Mouse (Mus musculus) heart, postnatal 0 days (tissue): ENCODE data around the gene Iah1. TPM values are rescaled to one million over a fixed set of nuclear protein-coding genes. Genes with fewer than 3 reads are reported as not detected.

Source experiments
- ATAC-seq: fragments of 200-750 bp; cut with Nextera tagmentation; 2 replicates; pipeline ENCODE4 v1.8.0; 2017; ENCODE audit warnings: low read depth, moderate number of reproducible peaks, moderate library complexity; ENCODE audit not compliant: insufficient read depth
- DNase-seq: peaks from one replicate; pipeline ENCODE4 v3.0.0-alpha.2; 2016; ENCODE audit warnings: low spot score
- H3K27ac ChIP-seq: fragments of 300-500 bp; sonication (generic); 2 replicates; pipeline ENCODE4 v1.5.1; 2014; ENCODE audit warnings: low read depth, mild to moderate bottlenecking
- H3K27me3 ChIP-seq: fragments of 300-500 bp; sonication (generic); 2 replicates; pipeline ENCODE4 v1.6.1; 2014; ENCODE audit warnings: low read length, mixed read lengths; ENCODE audit not compliant: control insufficient read depth, insufficient read depth
- H3K36me3 ChIP-seq: fragments of 300-500 bp; sonication (generic); replicated peaks from 2 replicates; pipeline ENCODE4 v1.6.1; 2014; ENCODE audit warnings: low read length, mixed read lengths; ENCODE audit not compliant: control insufficient read depth, insufficient read depth
- H3K4me1 ChIP-seq: fragments of 300-500 bp; sonication (generic); 2 replicates; pipeline ENCODE4 v1.6.1; 2014; ENCODE audit warnings: antibody characterized with exemption; ENCODE audit not compliant: control insufficient read depth, insufficient read depth
- H3K4me2 ChIP-seq: fragments of 300-500 bp; sonication (generic); 2 replicates; pipeline ENCODE4 v1.6.1; 2014; ENCODE audit warnings: low read depth, mild to moderate bottlenecking, low read length, moderate library complexity
- H3K4me3 ChIP-seq: fragments of 300-500 bp; sonication (generic); 2 replicates; pipeline ENCODE4 v1.5.1; 2014; ENCODE audit warnings: low read depth, low read length
- H3K9ac ChIP-seq: fragments of 300-500 bp; sonication (generic); replicated peaks from 2 replicates; pipeline ENCODE4 v1.6.1; 2014; ENCODE audit warnings: low read depth, low read length, mixed read lengths
- H3K9me3 ChIP-seq: fragments of 300-500 bp; sonication (generic); replicated peaks from 2 replicates; pipeline ENCODE4 v1.6.1; 2016; ENCODE audit warnings: low read length; ENCODE audit not compliant: control insufficient read depth
- CTCF ChIP-seq: IDR thresholded peaks from 2 replicates; pipeline ENCODE4 v1.5.1; 2016; ENCODE audit warnings: antibody characterized with exemption, control low read depth, low read depth
- EP300 ChIP-seq: IDR thresholded peaks from 2 replicates; pipeline ENCODE4 v1.6.1; 2016; ENCODE audit warnings: antibody characterized with exemption, low read depth
- WGBS: fragments of 180-500 bp; shearing (Covaris S2); extraction: QIAGEN DNeasy Blood & Tissue Kit; methylation state at CpG from one replicate; pipeline ENCODE4 v1.1.7; 2014; 5-methylcytosine and 5-hydroxymethylcytosine counted together
- polyA plus RNA-seq: library from polyadenylated mRNA; unstranded; fragments of >200 nt; fragmentation: Nextera tagmentation; extraction: Ambion mirVana; gene quantifications from 2 replicates; pipeline ENCODE4 v1.2.1, GENCODE M21; 2015
- total RNA-seq: library from RNA; depleted of rRNA; stranded (reverse); fragments of >200 nt; gene quantifications from 2 replicates; pipeline ENCODE4 v1.2.3, GENCODE M21; 2014; ENCODE audit warnings: low replicate concordance

The Iah1 gene
- total and polyA plus RNA-seq, 2 experiments from 2014 or later, result 44.8 to 59.2 TPM

- no peak for TF ChIP-seq CTCF
- no peak for TF ChIP-seq EP300
- Histone ChIP-seq H3K4me2 (no peak overlapping the region), H3K27ac (no peak overlapping the region), H3K4me1 (no peaks in the 10 kb centered on the region), H3K27me3 (no peaks in the 10 kb centered on the region), H3K9ac (no peak overlapping the region), H3K9me3 (no peaks in the 10 kb centered on the region), H3K36me3 (peaks cover 94% of the 10 kb centered on the region), H3K4me3 (no peak overlapping the region)
- ATAC-seq (no peak), DNase-seq (no peak)
- WGBS, result 83% methylated on average over 4 of the region's 4 CpGs
These were observed 9.5 kb upstream of the Iah1 start for GRCm38 (mm10) chr12:21306721-21307120.

GRCm38 (mm10) chr12:21312201-21312600 lies 4.0 kb upstream of the Iah1 start:
- ATAC-seq, result no peak
- H3K27ac ChIP-seq, result no peak overlapping the region
- H3K4me3 ChIP-seq, result no peak overlapping the region
- no peak overlapping the region for H3K9ac ChIP-seq
- no peaks in the 10 kb centered on the region for H3K9me3 ChIP-seq
- H3K27me3 ChIP-seq, result no peaks in the 10 kb centered on the region
- no peak for DNase-seq
- 88% methylated on average over 5 of the region's 5 CpGs for WGBS
- peaks cover 2% of the 10 kb centered on the region; the same call in 1 of the 2 replicates for H3K4me1 ChIP-seq
- H3K36me3 ChIP-seq, result peaks cover 75% of the 10 kb centered on the region
- no peak for TF ChIP-seq CTCF
- TF ChIP-seq EP300, result no peak
- no peak overlapping the region for H3K4me2 ChIP-seq

GRCm38 (mm10) chr12:21316869-21317265 lies 678 bp downstream of the Iah1 start:
- no peak for TF ChIP-seq EP300
- Histone ChIP-seq H3K4me2 (peak overlapping the region; percentile 67), H3K27ac (peak overlapping the region; percentile 26; the same call in 1 of the 2 replicates), H3K27me3 (no peaks in the 10 kb centered on the region), H3K9ac (peak overlapping the region; percentile 42), H3K36me3 (peaks cover 43% of the 10 kb centered on the region), H3K4me3 (peak overlapping the region; percentile 65), H3K4me1 (peaks cover 5% of the 10 kb centered on the region; the same call in 1 of the 2 replicates), H3K9me3 (no peaks in the 10 kb centered on the region)
- 29% methylated on average over 7 of the region's 7 CpGs for WGBS
- ATAC-seq, result no peak
- no peak for DNase-seq

GRCm38 (mm10) chr12:21318143-21318895 lies 2.1 kb downstream of the Iah1 start:
- Histone ChIP-seq H3K4me1 (peaks cover 5% of the 10 kb centered on the region; the same call in 1 of the 2 replicates), H3K4me2 (no peak overlapping the region), H3K36me3 (peaks cover 43% of the 10 kb centered on the region), H3K9ac (no peak overlapping the region), H3K4me3 (no peak overlapping the region), H3K27me3 (no peaks in the 10 kb centered on the region), H3K27ac (no peak overlapping the region), H3K9me3 (no peaks in the 10 kb centered on the region)
- 82% methylated on average over 12 of the region's 12 CpGs for WGBS
- no peak for ATAC-seq
- peak; percentile 64 for TF ChIP-seq CTCF
- TF ChIP-seq EP300, result no peak
- peak; percentile 45 for DNase-seq

- DNase-seq (no peak), ATAC-seq (no peak)
- Histone ChIP-seq H3K4me1 (peaks cover 5% of the 10 kb centered on the region; the same call in 1 of the 2 replicates), H3K9me3 (no peaks in the 10 kb centered on the region), H3K9ac (no peak overlapping the region), H3K36me3 (peaks cover 45% of the 10 kb centered on the region), H3K27ac (no peak overlapping the region), H3K4me3 (no peak overlapping the region), H3K27me3 (no peaks in the 10 kb centered on the region), H3K4me2 (no peak overlapping the region)
- no peak for TF ChIP-seq CTCF
- TF ChIP-seq EP300, result no peak
- 71% methylated on average over 4 of the region's 4 CpGs for WGBS
These were observed 4.1 kb downstream of the Iah1 start for GRCm38 (mm10) chr12:21320317-21320716.
